Mouse (Mus musculus) ES-E14 (cell line): ENCODE measurements around the gene Psmd5.

Experiments used
- CHD2 ChIP-seq: IDR thresholded peaks from 2 replicates; pipeline ENCODE4 v1.6.1; 2014; ENCODE audit warnings: mild to moderate bottlenecking, low read depth, low read length, inconsistent platforms
- HCFC1 ChIP-seq: IDR thresholded peaks from 2 replicates; pipeline ENCODE4 v1.6.1; 2012; ENCODE audit warnings: low read length, inconsistent platforms, borderline replicate concordance; ENCODE audit not compliant: insufficient read depth
- MAFK ChIP-seq: IDR thresholded peaks from 2 replicates; pipeline ENCODE4 v1.6.1; 2014; ENCODE audit warnings: mild to moderate bottlenecking, low read depth, low read length, inconsistent platforms; ENCODE audit not compliant: insufficient read depth
- ZNF384 ChIP-seq: IDR thresholded peaks from 2 replicates; pipeline ENCODE4 v1.6.1; 2012; ENCODE audit warnings: low read depth, low read length, inconsistent platforms

- no peak for TF ChIP-seq MAFK
- TF ChIP-seq CHD2: no peak
- no peak for TF ChIP-seq HCFC1
- TF ChIP-seq ZNF384: no peak
Measured at GRCm38 (mm10) chr2:34847702-34848101, 27.1 kb downstream of the Psmd5 start.
